Mouse (Mus musculus): ENCODE data around the gene Fads6.

DNA sequence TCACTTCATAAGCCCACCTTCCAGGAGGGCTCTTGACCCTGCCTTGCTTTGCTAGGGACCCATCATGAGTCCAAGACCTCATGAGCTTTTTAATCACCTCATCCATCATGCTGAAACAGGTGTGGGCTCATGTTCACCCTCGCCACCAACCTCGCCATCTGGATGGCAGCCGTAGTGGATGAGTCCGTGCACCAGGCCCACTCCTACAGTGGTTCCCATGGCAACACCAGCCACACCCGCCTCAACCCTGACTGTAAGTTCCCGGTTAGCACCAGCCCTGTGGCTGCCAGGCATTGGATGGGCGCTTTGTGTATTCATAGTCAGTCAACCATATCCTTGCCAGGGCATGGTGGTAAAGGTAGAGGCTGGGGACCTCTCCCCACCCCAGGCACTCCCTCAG is 29.3 kb upstream of the Fads6 start:
- TF ChIP-seq CTCF (IDR thresholded peaks at IDR 0.05; ENCODE audit: low read depth): no peak
- no peak for TF ChIP-seq EP300 (IDR thresholded peaks at IDR 0.05; ENCODE audit: low read depth)

Measured in heart, postnatal 0 days (tissue).